Mouse (Mus musculus) regulatory T cell (primary cell): ENCODE measurements around the gene Magi1.

Experiments
- in situ Hi-C: fragments of 300-600 bp; cut with MboI, MseI; formaldehyde crosslinking; loops from one replicate; pipeline ENCODE4 v1.15.1; 2025; ENCODE audit warnings: high pct_unique_total_duplicates

The Magi1 gene

DNA sequence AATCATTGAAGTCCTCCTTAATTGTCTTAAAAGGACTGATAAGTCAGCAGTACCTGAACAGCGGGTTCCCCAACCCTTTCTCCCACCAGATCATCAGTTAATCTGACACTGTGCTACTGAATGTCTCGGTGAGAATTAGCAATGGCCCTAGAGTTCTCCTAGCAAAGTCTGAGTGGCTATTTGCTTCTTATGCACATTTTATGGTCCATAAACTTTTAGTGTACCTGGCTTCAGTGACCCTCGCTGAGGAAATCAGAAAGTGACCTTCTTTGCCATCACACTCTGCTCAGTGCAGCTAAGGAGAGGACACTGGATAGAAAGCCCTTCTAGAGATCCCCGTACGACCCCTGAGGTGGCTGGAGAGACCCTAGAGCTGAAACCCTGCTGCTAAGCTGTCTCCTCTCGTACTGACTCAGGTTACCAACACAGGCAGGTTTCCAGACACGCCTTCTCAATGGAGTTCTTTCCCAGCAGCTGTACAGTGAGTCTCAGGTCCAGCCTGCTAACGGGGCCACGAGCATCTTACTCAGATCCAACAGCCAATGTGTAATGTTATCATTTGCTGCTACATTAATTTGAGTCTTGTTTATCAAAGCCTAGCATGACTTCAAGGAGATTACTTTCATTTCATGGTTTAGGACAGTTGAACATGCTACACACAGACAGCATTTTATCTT is 461.4 kb downstream of the Magi1 start:
- in situ Hi-C loops, result loop anchor here (10.0 kb wide), 1 partner anchor 368 kb away; no protein-coding TSS in a partner anchor

DNA sequence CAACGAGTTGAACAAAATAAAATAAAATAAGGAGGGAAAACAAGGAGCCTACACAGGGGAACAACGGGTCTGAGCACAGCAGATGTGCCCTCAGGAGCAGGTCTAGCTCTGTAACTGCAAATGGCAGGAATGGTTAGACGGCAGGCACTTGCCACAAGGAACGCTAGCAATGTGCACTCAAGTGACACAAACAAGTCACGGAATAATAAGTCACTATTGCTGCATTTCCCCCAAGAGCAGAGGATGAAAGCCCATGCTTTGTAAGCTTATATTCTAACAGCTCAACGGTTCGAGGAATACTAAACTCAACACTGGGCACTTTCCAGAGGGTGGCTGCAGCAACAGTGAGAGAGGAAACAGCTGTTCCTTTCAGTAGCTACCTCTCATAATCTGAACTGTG is 462.2 kb downstream of the Magi1 start:
- in situ Hi-C loops, result loop anchor here (10.0 kb wide), 1 partner anchor 367 kb away; no protein-coding TSS in a partner anchor

DNA sequence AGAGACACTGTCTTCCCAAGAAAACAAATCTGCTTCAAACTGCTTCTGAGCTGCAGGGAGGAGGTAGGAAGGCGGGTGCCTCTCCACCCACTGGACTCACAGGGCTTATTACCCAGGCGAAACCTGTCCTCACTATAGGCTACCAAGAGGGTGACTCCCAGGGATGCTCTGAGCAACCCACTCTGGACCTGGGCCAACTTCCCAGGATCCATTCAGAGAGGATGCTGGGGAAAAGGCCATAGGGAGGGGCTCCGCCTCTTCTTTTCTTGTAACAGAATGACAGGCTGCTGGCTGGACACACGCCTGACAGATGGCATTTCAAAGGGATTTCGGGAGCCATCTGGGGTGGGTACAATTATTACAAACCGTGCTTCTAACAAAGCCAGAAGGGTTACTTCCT is 463.8 kb downstream of the Magi1 start:
- in situ Hi-C loops, result loop anchor here (10.0 kb wide), 1 partner anchor 365 kb away; no protein-coding TSS in a partner anchor

DNA sequence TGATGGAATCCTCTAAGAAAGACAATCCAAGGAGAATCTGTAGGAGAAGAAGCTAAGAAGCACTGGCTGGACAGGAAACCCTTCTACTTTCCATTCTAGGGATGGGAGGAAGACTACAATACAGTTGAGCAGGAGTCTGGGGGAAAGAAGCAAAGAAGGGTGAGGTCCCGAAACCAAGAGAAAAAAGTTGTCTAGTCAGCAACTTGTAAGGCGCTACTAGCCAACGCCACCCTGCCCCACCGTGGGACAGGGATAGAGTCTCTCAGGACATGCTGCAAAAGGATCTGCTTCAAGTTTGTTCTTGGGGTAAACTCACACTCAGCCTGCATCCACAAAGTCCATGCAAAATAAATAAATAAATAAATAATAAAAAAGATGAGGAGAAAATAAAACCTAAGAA is 464.4 kb downstream of the Magi1 start:
- in situ Hi-C loops, result no loop called here

DNA sequence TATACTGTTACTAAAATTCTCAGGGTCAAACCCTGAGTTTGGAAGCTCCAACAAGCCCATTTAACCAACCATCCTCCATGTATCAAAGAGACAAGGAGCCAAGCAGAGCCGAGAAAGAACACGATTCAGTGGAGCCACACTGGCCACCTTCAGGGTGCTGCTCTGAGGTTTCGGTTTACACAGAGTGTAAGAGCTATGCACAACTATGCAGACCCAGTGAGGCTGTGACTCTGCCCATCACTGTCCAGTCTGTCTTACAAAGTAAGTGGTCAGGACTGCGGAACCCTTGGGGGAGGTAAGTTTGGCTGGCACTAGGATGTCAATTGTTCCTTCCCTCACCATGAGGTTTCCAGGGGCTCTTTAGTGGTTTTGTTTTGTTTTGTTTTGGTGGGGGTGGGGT is 465.2 kb downstream of the Magi1 start:
- in situ Hi-C loops, result no loop called here

DNA sequence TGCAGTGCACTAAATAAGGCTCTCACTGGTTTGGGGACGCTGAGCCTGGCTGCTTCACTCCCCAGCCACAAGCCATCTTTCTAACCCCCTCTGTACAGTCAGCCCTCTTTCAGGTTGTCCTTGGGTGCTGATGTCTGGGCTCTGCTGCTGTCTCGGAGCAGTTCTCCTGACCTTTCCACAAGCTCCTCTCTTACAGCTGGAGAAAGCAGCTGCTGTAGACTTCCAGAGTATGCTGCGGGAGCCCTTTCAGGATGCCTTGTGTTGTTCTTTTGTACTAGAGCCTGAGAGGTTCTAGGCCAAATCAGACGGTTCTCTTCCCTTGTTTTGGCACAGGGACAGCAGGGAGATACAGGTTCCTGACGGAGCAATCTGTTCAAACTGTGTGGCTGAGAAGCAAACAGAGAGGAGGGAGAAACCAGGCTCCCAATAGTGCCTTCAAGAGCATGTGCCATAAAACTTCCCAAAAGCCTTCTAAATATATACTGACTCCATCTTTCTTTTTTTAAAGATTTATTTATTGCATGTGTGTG is 478.2 kb downstream of the Magi1 start:
- in situ Hi-C loops, result no loop called here

DNA sequence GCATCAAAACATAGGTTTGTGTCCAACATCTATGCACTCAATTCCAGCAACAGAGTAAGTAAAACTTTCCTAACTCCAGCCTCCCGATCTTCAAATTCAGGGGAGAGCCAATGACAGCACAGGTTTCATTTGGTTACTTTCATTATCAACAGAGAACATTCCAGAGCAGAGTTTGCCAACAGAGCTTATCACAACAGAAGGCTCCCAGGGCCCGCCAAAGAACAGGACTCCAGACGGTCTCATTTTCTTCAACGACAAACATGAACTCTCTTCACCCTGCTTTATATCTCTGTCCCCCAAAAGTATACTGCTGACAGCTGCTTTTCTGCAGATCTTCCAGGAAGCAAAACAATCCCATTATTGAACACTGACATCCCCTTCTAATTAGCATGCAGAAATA is 481.3 kb downstream of the Magi1 start:
- in situ Hi-C loops, result no loop called here

DNA sequence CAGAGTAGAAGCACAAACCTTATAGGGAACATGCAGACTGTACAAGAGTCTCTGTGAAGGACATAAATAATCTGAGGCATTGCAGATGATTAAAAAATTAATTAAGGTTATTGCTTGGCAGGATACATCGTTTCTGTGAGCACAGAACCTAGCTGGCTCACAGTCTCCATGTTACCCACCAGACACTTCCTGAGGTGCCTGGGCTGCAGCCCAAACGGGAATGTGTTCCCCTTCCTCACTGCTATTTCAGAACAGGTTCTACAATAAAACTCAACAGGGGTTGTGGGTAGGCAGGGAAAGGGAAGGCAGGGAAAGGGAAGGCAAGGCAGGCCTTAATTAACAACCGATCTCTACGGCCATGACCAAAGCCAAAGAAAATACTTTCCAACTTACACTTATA is 483.3 kb downstream of the Magi1 start:
- in situ Hi-C loops, result no loop called here

DNA sequence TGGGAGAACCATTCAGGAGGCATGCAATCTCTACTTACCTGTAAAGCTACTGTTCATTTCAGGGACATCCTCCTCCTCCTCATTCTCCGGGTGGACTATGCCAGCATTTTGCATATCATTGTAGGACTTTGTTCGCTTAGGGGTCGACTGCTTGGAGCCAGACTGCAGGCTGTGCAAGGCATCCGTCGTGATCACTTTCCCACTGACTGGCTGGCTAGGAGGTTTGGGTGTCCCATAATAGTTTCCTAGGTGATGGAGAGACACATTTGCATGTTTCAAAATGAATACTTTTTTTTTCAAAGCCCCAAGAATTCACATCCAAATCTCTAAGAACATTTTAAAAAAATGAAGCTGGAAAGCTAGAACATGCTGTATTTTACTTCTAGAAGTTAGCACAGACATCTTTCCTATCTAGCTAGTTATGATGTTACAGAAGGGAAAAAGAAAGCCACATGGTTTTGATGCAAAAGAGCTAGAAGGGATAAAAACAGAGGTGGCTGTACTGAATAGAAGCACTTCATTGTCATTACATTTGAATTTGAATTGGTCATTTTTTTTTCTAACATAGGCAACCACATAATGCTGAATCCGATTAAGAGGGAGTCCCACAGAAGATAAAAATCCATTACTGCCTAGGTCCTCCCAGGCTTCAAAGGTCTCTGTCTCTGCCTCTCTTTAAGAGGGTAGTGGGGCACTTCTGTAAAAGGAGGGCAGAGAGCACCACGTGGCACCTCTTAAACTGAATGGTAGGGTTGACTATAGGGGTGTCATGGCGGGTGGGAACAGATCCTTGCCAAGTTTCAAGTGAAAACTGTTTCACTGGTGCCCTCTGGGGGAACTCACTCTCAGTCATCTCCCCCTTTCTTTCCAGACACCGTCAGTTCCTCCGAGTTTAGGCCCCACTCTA is 491.2 kb downstream of the Magi1 start:
- in situ Hi-C loops, result no loop called here

DNA sequence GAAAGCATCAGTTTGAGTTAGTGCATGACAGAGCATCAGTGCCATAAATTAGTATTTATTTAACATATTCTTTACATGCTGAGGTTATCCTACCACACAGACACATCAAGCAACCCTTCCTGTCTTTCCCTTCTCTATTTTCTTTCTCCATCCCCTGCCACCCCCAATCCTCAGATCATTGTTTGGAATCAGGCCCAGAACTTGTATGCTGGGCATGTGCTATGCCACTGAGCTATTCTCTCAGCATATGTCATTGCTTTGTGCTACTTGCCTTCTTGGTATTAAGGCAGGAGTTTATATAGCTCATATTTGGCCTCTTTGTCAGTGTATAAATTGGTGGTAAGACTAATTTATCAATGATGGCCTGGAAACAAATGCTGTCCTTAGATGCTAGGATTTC is 494.0 kb downstream of the Magi1 start:
- in situ Hi-C loops, result no loop called here

DNA sequence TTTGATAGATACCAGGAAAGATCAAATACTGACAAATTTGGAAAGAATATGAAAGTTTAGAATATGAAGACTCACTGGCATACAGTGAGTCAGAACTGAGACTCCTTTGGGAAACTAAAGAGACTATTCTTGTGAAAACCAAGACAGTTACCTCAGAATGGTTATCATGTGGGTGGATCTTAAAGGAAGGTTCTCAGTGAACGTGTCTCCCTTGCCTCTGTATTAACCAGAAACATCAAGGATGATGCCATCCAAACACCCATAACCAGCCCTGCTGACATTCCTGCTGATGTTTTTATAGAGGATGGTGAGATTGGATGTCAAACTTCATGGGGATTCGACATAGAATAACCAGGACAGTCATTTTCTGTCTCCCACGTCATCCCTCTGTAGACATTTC is 496.7 kb downstream of the Magi1 start:
- in situ Hi-C loops, result no loop called here

DNA sequence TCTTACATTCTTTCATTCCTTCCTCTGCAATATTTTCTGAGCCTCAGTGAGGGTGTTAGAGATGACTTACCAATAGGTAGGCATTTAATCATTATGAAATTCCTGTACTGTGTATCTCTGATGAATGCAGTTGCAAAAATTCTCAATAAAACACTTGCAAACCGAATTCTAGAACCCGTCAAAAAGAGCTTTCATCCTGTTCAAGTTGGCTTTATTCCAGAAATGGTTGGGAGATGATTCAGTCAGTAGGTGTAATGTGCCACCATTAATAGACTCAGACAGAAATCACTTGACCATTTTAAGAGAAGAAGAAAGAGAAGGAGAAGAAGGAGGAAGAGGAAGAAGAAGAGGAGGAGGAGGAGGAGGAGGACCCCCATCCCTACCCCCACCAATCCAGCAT is 497.5 kb downstream of the Magi1 start:
- in situ Hi-C loops, result no loop called here

DNA sequence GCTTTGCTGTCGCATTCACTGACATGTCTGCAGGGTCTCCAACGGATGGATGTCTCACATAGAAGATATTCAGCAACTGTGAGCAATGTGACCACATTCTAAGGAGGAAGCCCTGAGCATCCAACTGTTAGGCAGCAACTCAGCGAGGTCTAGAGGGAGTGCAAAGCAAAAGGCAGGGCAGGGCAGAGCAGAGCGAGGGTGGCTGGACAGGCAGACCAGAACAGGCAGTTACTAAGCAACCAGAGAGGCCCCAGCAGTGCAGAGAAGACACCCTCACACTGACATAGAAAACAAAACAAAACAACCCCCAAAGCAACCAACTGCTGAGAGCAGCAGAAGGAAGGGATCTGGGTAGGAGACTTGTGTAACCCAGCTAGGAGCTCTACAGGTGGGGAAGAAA is 512.6 kb downstream of the Magi1 start:
- in situ Hi-C loops, result no loop called here

DNA sequence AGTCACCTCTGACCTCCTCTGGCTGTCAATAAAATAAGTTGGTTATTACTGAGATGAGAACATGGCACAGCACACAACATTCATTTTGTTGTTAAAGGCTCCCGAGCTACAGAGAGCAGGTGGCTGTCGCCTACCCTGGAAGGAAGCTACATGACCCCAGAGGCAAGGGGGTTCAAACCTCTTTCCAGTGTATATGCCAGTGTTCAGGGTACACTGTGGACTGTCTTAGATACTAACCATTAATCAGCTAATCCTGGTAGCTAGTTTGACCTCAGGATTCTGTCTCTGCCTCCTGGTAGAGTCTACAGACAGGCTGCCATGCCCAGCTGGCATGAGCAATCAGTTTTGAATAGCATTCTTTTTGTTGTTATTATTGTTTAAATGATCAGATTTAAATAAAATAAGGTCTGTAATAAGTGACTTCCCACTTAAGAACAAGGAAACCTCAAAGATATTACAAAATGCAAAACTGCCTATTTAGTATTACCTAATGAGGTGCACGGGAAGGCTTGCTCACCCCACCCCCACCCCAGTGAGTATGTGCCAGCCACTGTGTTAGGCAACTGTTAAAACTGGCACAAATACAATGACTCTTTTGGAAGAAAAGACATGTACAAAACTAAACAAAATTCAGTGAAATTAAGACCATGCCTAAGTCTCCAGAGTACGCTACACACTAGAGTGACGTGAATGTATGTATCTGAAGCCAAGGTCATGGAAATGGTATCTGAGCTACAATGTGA is 513.3 kb downstream of the Magi1 start:
- in situ Hi-C loops, result no loop called here

DNA sequence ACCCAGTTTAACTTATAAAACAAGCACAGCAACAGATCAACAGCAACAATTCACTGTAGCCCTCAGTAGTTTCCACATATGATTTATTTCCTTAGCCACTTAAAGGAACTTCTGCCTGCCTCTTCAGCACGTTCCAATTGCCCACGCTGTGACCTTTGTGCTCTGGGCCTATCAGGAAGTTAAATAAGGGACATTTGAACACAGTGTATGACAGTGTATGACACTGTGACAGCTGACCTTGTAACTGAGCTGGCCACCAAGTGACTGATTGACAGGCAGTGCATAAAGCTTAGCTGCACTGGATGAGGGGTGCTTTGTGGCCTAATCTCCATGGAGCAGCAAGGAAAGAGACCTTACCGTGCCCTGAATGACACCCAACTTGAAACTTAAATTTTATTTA is 525.6 kb downstream of the Magi1 start:
- in situ Hi-C loops, result no loop called here

DNA sequence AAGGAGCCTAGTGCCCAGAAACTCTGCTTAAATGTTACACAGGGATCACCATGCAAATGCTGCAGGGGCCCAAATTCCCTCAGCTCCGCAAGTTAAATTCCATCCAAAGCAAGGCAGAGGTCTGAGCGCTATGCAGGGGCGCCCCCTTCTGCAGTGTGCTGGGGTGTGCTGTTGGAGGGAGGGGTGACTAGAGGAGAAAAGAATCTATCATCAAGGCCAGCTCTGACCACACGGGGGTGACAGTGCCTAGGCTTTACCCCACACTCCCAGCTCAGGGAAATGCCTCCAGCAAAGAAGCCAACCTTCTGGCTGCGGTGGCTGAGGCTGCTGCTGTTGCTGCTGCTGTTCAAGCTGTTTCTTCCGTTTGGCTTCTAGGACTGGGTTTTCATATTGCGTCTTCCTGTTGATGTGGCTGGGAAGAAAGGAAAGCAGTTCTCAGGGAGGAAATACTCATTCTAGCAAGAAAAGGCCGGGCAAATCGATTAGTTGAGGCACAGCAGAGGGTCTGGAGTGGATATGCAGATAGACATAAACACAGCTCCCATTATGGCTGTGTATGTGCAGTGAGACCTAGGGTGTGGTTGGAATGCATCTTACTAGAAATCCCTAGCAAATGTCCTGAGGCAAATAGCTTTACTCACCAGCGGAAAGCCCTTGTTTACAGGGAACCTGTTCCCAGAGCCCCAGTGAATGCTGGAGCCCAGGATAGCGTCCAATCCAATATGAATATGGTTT is 526.2 kb downstream of the Magi1 start:
- in situ Hi-C loops, result no loop called here

DNA sequence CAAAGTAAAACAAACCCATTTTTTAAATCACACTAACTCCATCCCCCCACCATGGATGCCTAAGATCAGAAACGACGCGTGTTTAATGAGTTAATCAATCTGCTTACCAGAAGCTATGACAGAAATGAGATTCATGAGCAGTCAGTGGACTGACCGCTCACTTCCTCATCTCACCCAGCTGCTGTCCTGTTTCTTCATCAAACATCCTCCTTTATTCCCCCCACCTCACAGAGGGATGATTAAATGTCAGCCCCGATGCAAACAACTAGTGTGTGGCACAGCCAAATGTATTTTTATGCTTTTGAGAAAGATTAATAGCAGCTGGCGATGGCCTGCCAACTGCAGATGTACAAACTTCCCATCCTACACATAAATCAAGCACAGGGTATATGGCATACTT is 540.6 kb downstream of the Magi1 start:
- in situ Hi-C loops, result no loop called here

DNA sequence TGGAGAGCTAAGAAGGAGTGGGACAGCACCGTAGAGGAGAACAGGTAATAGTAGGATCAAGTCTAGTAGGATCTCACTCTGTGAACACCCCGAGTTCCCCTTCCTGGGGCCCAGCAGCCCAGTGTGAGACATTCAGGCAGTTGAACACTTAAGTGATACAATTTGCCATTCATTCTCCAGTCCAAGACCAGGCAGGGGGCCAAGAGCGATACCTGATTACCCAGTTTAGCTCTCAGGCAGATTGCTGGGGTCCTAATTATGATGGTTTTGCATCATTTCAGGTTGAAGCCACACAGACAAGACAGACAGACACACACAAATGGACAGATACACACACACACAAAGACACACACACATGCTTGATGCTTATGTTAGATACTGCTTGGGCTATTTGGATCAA is 543.9 kb downstream of the Magi1 start:
- in situ Hi-C loops, result no loop called here

DNA sequence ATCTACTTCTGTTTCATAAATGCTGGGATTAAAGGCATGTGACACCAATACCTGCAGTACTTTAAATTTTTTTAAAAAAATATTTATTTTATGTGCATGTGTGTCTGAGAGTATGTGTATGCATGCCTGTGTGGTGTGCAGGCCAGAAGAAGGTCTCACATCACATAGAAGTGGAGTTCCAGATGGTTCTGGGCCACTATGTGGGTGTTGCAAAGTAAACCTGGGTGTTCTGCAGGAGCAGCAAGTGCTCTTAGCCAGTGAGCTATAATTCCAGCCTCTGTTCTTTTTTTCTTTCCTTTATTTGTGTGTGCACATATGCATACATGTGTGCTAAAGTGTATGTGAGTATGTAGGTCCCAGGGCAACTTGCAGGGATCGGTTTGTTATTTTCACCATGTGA is 546.6 kb downstream of the Magi1 start:
- in situ Hi-C loops, result no loop called here

DNA sequence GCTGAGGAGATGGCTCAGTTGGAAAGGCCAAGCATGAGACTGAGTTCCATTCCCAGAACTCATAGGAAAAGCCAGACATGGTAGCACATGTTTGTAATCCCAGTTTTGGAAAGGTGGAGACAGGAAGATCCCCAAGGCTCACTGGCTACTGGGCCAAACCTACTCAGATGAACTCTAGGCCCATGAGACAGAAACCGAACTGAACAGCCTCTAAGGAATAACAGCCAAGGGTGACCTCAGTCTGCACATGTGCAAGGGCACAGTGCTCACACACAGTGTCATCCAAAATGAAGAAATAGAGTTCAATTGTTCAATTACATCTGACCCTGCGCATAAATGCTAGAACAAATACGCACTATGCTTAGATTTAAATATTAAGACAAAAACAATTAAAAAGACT is 547.6 kb downstream of the Magi1 start:
- in situ Hi-C loops, result no loop called here

DNA sequence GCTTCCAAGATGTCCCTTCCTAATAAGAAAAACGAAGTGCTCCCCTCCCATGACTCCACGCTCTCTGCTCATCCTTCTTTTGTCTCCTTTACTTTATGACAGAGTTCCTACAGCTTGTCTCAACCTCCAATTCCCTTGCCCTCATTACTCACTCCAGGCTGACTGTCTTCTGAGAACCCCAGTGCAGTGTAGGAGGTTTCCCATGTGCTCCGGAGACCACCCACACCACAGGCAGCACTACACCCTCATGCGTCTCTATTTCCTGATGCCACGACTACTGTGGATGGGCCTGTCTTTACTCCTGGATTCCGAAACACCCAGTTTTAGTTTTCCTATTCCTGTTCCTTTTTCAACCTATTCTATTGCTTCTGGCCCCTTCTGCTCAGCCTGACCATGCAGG is 549.9 kb downstream of the Magi1 start:
- in situ Hi-C loops, result no loop called here
